Mouse (Mus musculus): Measurements from ENCODE around the gene Vcam1.

- TF ChIP-seq POLR2A (IDR thresholded peaks at IDR 0.05; ENCODE audit: low read depth, low read length) (no peak), CTCF (IDR thresholded peaks at IDR 0.05; ENCODE audit: extremely low read depth, insufficient read depth, insufficient read length, insufficient replicate concordance) (no peak)
These were observed 1.7 kb downstream of the Vcam1 start for GRCm38 (mm10) chr3:116127836-116128235.
